Mouse (Mus musculus) midbrain, embryonic 11.5 days (tissue): ENCODE measurements around the gene BC004004. TPM values are rescaled to one million over a fixed set of nuclear protein-coding genes. Genes with fewer than 3 reads are reported as not detected.

Source experiments
- ATAC-seq: fragments of 200-750 bp; cut with Nextera tagmentation; 2 replicates; pipeline ENCODE4 v1.8.0; 2017; ENCODE audit warnings: moderate TSS enrichment, moderate library complexity; ENCODE audit not compliant: low FRiP score
- DNase-seq: peaks from one replicate; pipeline ENCODE4 v3.0.0; 2015; ENCODE audit warnings: low spot score; ENCODE audit errors: missing footprints
- H3K27ac ChIP-seq: fragments of 300-500 bp; sonication (generic); 2 replicates; pipeline ENCODE4 v1.5.1; 2014; ENCODE audit warnings: low read depth, low read length
- H3K27me3 ChIP-seq: fragments of 300-500 bp; sonication (generic); 2 replicates; pipeline ENCODE4 v1.6.1; 2014; ENCODE audit warnings: mild to moderate bottlenecking, low read length, moderate library complexity, mixed read lengths; ENCODE audit not compliant: control insufficient read depth, insufficient read depth
- H3K36me3 ChIP-seq: fragments of 300-500 bp; sonication (generic); 2 replicates; pipeline ENCODE4 v1.6.1; 2014; ENCODE audit warnings: mild to moderate bottlenecking, low read length, moderate library complexity, mixed read lengths; ENCODE audit not compliant: control insufficient read depth, insufficient read depth
- H3K4me1 ChIP-seq: fragments of 300-500 bp; sonication (generic); 2 replicates; pipeline ENCODE4 v1.6.1; 2014; ENCODE audit warnings: low read length; ENCODE audit not compliant: control insufficient read depth, insufficient read depth
- H3K4me2 ChIP-seq: fragments of 300-500 bp; sonication (generic); 2 replicates; pipeline ENCODE4 v1.6.1; 2014; ENCODE audit warnings: mild to moderate bottlenecking, moderate library complexity
- H3K4me3 ChIP-seq: fragments of 300-500 bp; sonication (generic); 2 replicates; pipeline ENCODE4 v1.5.1; 2014; ENCODE audit warnings: low read depth, low read length
- H3K9ac ChIP-seq: fragments of 300-500 bp; sonication (generic); 2 replicates; pipeline ENCODE4 v1.6.1; 2014; ENCODE audit warnings: low read length
- H3K9me3 ChIP-seq: fragments of 300-500 bp; sonication (generic); 2 replicates; pipeline ENCODE4 v1.6.1; 2016; ENCODE audit warnings: low read length; ENCODE audit not compliant: control insufficient read depth
- WGBS: fragments of 180-500 bp; shearing (Covaris S2); extraction: QIAGEN DNeasy Blood & Tissue Kit; methylation state at CpG from one replicate; pipeline ENCODE4 v1.1.7; 2014; 5-methylcytosine and 5-hydroxymethylcytosine counted together
- polyA plus RNA-seq: library from polyadenylated mRNA; unstranded; fragments of >200 nt; fragmentation: Nextera tagmentation; extraction: Ambion mirVana; gene quantifications from 2 replicates; pipeline ENCODE4 v1.2.1, GENCODE M21; 2014

Gene BC004004
- polyA plus RNA-seq, 1 experiment from 2014 or later: 68.4 TPM

DNA sequence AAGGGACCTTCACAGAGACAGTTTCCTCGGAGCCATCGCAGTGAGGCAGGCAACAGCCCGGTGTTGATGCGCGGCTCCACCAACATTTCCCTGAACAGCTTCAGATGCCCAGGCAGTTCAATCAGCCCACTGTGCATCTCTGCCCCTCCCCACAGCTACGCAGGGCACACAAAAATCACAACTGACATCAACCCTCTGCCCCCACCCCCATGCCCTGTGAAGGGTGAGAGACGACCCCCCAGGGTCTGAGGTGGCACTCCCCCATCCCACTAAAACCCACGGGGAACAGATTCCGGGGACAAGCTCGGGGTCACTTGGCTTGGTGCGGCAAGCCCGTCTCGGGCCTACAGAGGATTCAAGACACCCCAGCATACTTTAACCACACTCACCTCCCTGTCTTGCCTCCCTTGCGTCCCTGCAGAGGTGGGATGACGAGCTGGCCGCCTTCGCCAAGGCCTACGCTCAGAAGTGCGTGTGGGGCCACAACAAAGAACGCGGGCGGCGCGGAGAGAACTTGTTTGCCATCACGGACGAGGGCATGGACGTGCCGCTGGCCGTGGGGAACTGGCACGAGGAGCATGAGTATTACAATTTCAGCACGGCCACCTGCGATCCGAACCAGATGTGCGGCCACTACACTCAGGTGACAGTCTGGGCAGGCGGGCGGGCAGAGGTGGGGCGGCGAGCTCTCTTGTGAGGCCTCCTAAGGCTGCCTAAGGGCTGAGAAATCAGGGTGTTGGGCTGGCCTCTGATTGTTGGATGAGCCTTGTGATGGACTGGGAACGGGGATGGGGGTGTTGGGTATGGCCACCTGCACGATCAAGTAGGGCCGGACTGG, 53.4 kb downstream of the BC004004 start:
- H3K9me3 ChIP-seq: no peaks in the 10 kb centered on the region
- no peaks in the 10 kb centered on the region for H3K36me3 ChIP-seq
- DNase-seq (peak; percentile 91), ATAC-seq (no peak)
- H3K27ac ChIP-seq: no peak overlapping the region
- no peak overlapping the region for H3K4me3 ChIP-seq
- H3K27me3 ChIP-seq: peaks cover 29% of the 10 kb centered on the region
- peak overlapping the region; percentile 24; the same call in 1 of the 2 replicates for H3K4me2 ChIP-seq
- 12% methylated on average over 41 of the region's 41 CpGs for whole genome bisulfite sequencing
- H3K4me1 ChIP-seq: peaks cover 18% of the 10 kb centered on the region
- peak overlapping the region; percentile 42 for H3K9ac ChIP-seq

DNA sequence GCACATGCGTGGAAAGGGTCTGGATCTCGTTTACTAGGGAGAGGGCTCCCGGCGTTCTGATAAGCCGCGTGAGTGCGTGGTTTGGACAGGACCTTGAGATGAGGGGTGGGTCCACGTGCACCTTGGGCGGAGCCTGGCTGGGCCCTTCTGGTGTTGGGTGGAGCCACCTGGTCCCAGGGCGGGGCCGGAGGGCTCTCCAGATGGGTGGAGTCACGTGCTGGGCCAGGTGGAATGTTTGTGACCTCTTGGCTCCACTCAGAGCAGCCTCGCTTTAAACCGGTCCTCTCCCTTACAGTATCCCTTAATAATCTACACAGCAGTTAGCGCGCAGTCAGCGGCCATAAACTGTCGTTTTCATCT, 54.0 kb downstream of the BC004004 start:
- peak overlapping the region; percentile 24; the same call in 1 of the 2 replicates for H3K4me2 ChIP-seq
- ATAC-seq: no peak
- no peaks in the 10 kb centered on the region for H3K36me3 ChIP-seq
- H3K4me1 ChIP-seq: peaks cover 24% of the 10 kb centered on the region
- H3K9ac ChIP-seq: no peak overlapping the region
- H3K27ac ChIP-seq: no peak overlapping the region
- H3K9me3 ChIP-seq: no peaks in the 10 kb centered on the region
- 11% methylated on average over 18 of the region's 18 CpGs for WGBS
- peaks cover 29% of the 10 kb centered on the region for H3K27me3 ChIP-seq
- H3K4me3 ChIP-seq: no peak overlapping the region
- no peak for DNase-seq

- Histone ChIP-seq H3K27ac (no peak overlapping the region), H3K9ac (no peak overlapping the region), H3K36me3 (no peaks in the 10 kb centered on the region), H3K27me3 (peaks cover 29% of the 10 kb centered on the region), H3K4me2 (no peak overlapping the region), H3K9me3 (no peaks in the 10 kb centered on the region), H3K4me1 (peaks cover 24% of the 10 kb centered on the region), H3K4me3 (no peak overlapping the region)
- ATAC-seq (no peak), DNase-seq (no peak)
- 92% methylated on average over 3 of the region's 3 CpGs for WGBS
These were observed 55.0 kb downstream of the BC004004 start for GRCm38 (mm10) chr17:29323625-29324024.

DNA sequence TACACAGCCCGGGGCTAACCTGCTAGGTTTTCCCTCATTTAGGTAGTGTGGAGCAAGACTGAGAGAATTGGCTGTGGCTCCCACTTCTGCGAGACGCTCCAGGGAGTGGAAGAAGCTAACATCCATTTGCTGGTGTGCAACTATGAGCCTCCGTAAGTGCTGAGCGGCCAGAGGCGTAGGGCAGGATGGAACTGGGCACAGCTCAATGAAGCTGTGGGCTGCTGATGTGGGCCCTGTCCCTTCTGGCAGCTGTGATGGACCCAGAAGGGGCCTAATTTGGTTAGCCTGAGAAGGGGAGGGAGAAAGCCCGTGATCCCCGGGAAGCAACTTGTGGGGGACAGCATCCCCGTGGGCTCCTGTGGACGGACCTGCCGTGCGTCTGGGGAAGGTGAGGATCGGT, 57.2 kb downstream of the BC004004 start:
- H3K4me3 ChIP-seq: peak overlapping the region; percentile 29; the same call in 1 of the 2 replicates
- H3K27me3 ChIP-seq: peaks cover 26% of the 10 kb centered on the region
- H3K4me1 ChIP-seq: peaks cover 24% of the 10 kb centered on the region
- 0 out of 2 replicates have a peak overlapping the region, but pooled peaks have one; percentile 66 for H3K27ac ChIP-seq
- DNase-seq (peak; percentile 92), ATAC-seq (no peak)
- peak overlapping the region; percentile 61; the same call in 1 of the 2 replicates for H3K4me2 ChIP-seq
- no peaks in the 10 kb centered on the region for H3K36me3 ChIP-seq
- 42% methylated on average over 13 of the region's 13 CpGs for WGBS
- H3K9ac ChIP-seq: peak overlapping the region; percentile 66
- no peaks in the 10 kb centered on the region for H3K9me3 ChIP-seq

GRCm38 (mm10) chr17:29326531-29327529, 58.2 kb downstream of the BC004004 start:
- Histone ChIP-seq H3K4me3 (peak overlapping the region; percentile 29), H3K36me3 (0 out of 2 replicates have a peak, but pooled peaks cover 3% of the 10 kb centered on the region), H3K9ac (peak overlapping the region; percentile 66), H3K4me2 (peak overlapping the region; percentile 61), H3K4me1 (peaks cover 31% of the 10 kb centered on the region), H3K27ac (peak overlapping the region; percentile 66), H3K9me3 (no peaks in the 10 kb centered on the region), H3K27me3 (peaks cover 17% of the 10 kb centered on the region)
- WGBS: 6% methylated on average over 52 of the region's 52 CpGs
- DNase-seq: peak; percentile 96
- peak; percentile 75 for ATAC-seq

DNA sequence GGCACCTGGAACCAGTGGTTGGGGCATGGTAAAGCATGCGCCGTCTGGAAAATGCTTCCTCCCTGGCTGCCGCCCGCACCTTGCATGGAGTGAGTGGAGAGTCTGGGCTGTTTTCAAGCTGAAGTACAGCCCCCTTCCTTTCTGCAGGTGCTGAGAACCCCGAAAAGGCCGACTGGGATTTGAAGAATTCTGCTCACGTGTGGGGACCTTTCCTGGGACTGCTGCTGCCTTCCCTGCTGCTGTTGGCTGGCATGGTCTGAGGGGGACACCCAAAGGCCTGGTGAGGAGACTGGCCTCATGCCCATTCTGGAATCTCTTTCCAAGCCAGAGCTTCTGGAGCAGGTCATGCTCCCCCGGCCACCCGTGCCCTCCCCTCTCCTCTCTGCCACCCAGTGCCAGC, 59.1 kb downstream of the BC004004 start:
- peaks cover 27% of the 10 kb centered on the region for H3K4me1 ChIP-seq
- H3K36me3 ChIP-seq: peaks cover 7% of the 10 kb centered on the region
- peak overlapping the region; percentile 66; the same call in 1 of the 2 replicates for H3K9ac ChIP-seq
- DNase-seq (no peak), ATAC-seq (no peak)
- H3K4me3 ChIP-seq: no peak overlapping the region
- 86% methylated on average over 9 of the region's 9 CpGs for WGBS
- H3K4me2 ChIP-seq: no peak overlapping the region; the same call in 1 of the 2 replicates
- H3K27ac ChIP-seq: no peak overlapping the region
- peaks cover 8% of the 10 kb centered on the region for H3K27me3 ChIP-seq
- no peaks in the 10 kb centered on the region for H3K9me3 ChIP-seq

GRCm38 (mm10) chr17:29330221-29330620, 61.6 kb downstream of the BC004004 start:
- Histone ChIP-seq H3K9ac (no peak overlapping the region), H3K9me3 (no peaks in the 10 kb centered on the region), H3K4me3 (no peak overlapping the region), H3K36me3 (peaks cover 20% of the 10 kb centered on the region), H3K4me2 (no peak overlapping the region), H3K27me3 (peaks cover 3% of the 10 kb centered on the region; the same call in 1 of the 2 replicates), H3K27ac (no peak overlapping the region), H3K4me1 (peaks cover 27% of the 10 kb centered on the region)
- whole genome bisulfite sequencing: 84% methylated on average over 3 of the region's 3 CpGs
- ATAC-seq (no peak), DNase-seq (no peak)

DNA sequence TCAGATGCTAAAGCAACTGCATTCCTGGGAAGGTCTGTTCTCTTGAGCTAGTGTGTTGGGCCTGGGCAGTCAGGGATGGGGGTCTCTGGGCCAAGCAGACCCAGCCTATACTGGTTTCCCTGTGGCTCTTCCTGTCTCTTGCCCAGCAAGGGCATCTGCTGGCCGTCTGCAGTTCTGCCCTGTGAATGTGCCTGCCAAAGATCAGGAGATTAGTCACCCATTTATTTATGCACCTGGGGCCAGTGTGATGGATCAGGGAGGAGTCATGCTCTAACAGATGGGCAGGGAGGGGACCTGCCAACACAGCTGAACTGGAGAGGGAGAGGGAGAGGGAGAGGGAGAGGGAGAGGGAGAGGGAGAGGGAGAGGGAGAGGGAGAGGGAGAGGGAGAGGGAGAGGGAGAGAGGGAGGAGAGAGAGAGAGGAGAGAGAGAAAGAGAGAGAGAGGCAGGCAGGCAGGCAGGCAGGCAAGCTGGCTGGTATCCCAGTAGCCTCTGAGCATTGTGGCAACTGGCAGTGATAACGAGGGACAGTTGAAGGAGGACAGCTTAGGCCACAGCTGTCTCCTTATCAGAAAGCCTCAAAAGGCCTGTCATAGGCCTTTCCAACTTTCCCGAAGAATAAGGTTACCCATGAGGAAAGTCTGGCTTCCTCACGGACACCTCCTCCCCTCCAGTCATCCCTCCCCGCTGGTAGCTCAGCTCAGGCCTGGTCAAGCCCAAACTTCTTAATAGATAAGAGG, 62.3 kb downstream of the BC004004 start:
- ATAC-seq (no peak), DNase-seq (no peak)

More for the DNA sequence above, 62.3 kb downstream of the BC004004 start:
- H3K27ac ChIP-seq: peak overlapping the region; percentile 7; the same call in 1 of the 2 replicates
- H3K9me3 ChIP-seq: no peaks in the 10 kb centered on the region
- no peak overlapping the region for H3K9ac ChIP-seq
- peaks cover 22% of the 10 kb centered on the region for H3K36me3 ChIP-seq
- no peak overlapping the region for H3K4me2 ChIP-seq
- H3K27me3 ChIP-seq: peaks cover 2% of the 10 kb centered on the region; the same call in 1 of the 2 replicates
- no peak overlapping the region for H3K4me3 ChIP-seq
- 22% methylated on average over 5 of the region's 5 CpGs for WGBS
- H3K4me1 ChIP-seq: peaks cover 24% of the 10 kb centered on the region
